Mouse (Mus musculus) cerebellum, adult 2 months (tissue): ENCODE data around the gene Zfp462.

Experiments used
- CTCF ChIP-seq: fragments of 200-500 bp; IDR thresholded peaks from 2 replicates; pipeline ENCODE4 v1.5.1; 2011; ENCODE audit warnings: low read depth, mild to moderate bottlenecking, control low read depth, low read length, moderate library complexity, borderline replicate concordance; ENCODE audit not compliant: insufficient read depth
- POLR2A ChIP-seq: fragments of 200-500 bp; IDR thresholded peaks from 2 replicates; pipeline ENCODE4 v1.6.1; 2011; ENCODE audit warnings: low read length, control low read depth, borderline replicate concordance; ENCODE audit not compliant: insufficient read depth

DNA sequence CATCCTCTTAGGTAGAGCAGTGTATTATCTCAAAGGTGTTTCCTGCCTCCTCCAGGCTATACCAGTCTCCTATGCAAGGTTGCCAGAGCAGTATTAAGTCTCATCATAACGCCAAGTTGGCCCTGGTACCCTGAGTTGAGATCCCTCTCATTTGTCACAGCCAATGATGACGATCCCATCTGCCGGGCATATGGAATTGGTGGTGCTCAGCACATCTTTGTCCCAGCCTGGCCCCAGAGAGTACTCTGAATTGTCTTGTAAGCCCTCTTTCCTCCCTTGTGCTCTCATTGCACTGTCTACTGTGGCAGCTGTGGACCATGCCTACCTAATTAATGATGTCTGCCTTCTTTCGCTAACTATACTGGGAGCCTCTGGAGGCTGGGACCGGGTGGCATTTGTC lies 126.7 kb downstream of the Zfp462 start:
- TF ChIP-seq CTCF (no peak), POLR2A (no peak)
